Mouse (Mus musculus): ENCODE data around the gene Ccdc157. TPM values are rescaled to one million over a fixed set of nuclear protein-coding genes. Genes with fewer than 3 reads are reported as not detected.

The Ccdc157 gene
- polyA plus RNA-seq, 1 experiment = 9.6 TPM

GRCm38 (mm10) chr11:4155641-4156040, 4.5 kb downstream of the Ccdc157 start:
- no peak for DNase-seq
- Histone ChIP-seq H3K27ac (ENCODE audit: insufficient read depth, low read depth, low read length) (no peak overlapping the region), H3K4me1 (ENCODE audit: control insufficient read depth, insufficient read depth, low read length) (peaks cover 9% of the 10 kb centered on the region; the same call in 1 of the 2 replicates), H3K36me3 (ENCODE audit: control insufficient read depth, insufficient read depth, low read length) (no peaks in the 10 kb centered on the region), H3K27me3 (replicated peaks; ENCODE audit: control insufficient read depth, insufficient read depth, low read length) (no peaks in the 10 kb centered on the region), H3K4me3 (ENCODE audit: insufficient read depth, low read depth, low read length) (no peak overlapping the region)
- WGBS = 88% methylated on average over 5 of the region's 5 CpGs
- TF ChIP-seq POLR2A (IDR thresholded peaks at IDR 0.05; ENCODE audit: low read depth, low read length) (no peak), CTCF (conservative IDR thresholded peaks at IDR 0.05; ENCODE audit: insufficient read depth, insufficient read length, low read depth, low read length) (no peak)

GRCm38 (mm10) chr11:4153694-4154093, 6.4 kb downstream of the Ccdc157 start:
- H3K4me3 ChIP-seq (ENCODE audit: insufficient read depth, low read depth, low read length) = no peak overlapping the region
- no peak for TF ChIP-seq POLR2A (IDR thresholded peaks at IDR 0.05; ENCODE audit: low read depth, low read length)
- no peak for TF ChIP-seq CTCF (conservative IDR thresholded peaks at IDR 0.05; ENCODE audit: insufficient read depth, insufficient read length, low read depth, low read length)
- no peaks in the 10 kb centered on the region for H3K36me3 ChIP-seq (ENCODE audit: control insufficient read depth, insufficient read depth, low read length)
- WGBS = 93% methylated on average over 7 of the region's 7 CpGs
- DNase-seq = no peak
- no peaks in the 10 kb centered on the region for H3K4me1 ChIP-seq (ENCODE audit: control insufficient read depth, insufficient read depth, low read length)
- no peaks in the 10 kb centered on the region for H3K27me3 ChIP-seq (replicated peaks; ENCODE audit: control insufficient read depth, insufficient read depth, low read length)
- H3K27ac ChIP-seq (ENCODE audit: insufficient read depth, low read depth, low read length) = no peak overlapping the region

- H3K4me3 ChIP-seq (ENCODE audit: insufficient read depth, low read depth, low read length) = no peak overlapping the region
- WGBS = 100% methylated on average over 6 of the region's 6 CpGs
- no peak for DNase-seq
- no peak overlapping the region for H3K27ac ChIP-seq (ENCODE audit: insufficient read depth, low read depth, low read length)
- H3K4me1 ChIP-seq (ENCODE audit: control insufficient read depth, insufficient read depth, low read length) = no peaks in the 10 kb centered on the region
- TF ChIP-seq POLR2A (IDR thresholded peaks at IDR 0.05; ENCODE audit: low read depth, low read length) (no peak), CTCF (conservative IDR thresholded peaks at IDR 0.05; ENCODE audit: insufficient read depth, insufficient read length, low read depth, low read length) (no peak)
- H3K36me3 ChIP-seq (ENCODE audit: control insufficient read depth, insufficient read depth, low read length) = no peaks in the 10 kb centered on the region
- H3K27me3 ChIP-seq (replicated peaks; ENCODE audit: control insufficient read depth, insufficient read depth, low read length) = no peaks in the 10 kb centered on the region
Observed at GRCm38 (mm10) chr11:4149886-4150285, 10.2 kb downstream of the Ccdc157 start.

- peak overlapping the region; percentile 71 for H3K27ac ChIP-seq (ENCODE audit: insufficient read depth, low read depth, low read length)
- no peak for TF ChIP-seq POLR2A (IDR thresholded peaks at IDR 0.05; ENCODE audit: low read depth, low read length)
- H3K36me3 ChIP-seq (ENCODE audit: control insufficient read depth, insufficient read depth, low read length) = no peaks in the 10 kb centered on the region
- H3K27me3 ChIP-seq (replicated peaks; ENCODE audit: control insufficient read depth, insufficient read depth, low read length) = no peaks in the 10 kb centered on the region
- no peak overlapping the region for H3K4me3 ChIP-seq (ENCODE audit: insufficient read depth, low read depth, low read length)
- no peak for DNase-seq
- 57% methylated on average over 9 of the region's 9 CpGs for WGBS
- no peaks in the 10 kb centered on the region for H3K4me1 ChIP-seq (ENCODE audit: control insufficient read depth, insufficient read depth, low read length)
Observed at GRCm38 (mm10) chr11:4148536-4149156, 11.4 kb downstream of the Ccdc157 start.

GRCm38 (mm10) chr11:4148120-4148519, 12.0 kb downstream of the Ccdc157 start:
- Histone ChIP-seq H3K36me3 (ENCODE audit: control insufficient read depth, insufficient read depth, low read length) (no peaks in the 10 kb centered on the region), H3K27me3 (replicated peaks; ENCODE audit: control insufficient read depth, insufficient read depth, low read length) (no peaks in the 10 kb centered on the region), H3K4me3 (ENCODE audit: insufficient read depth, low read depth, low read length) (no peak overlapping the region), H3K27ac (ENCODE audit: insufficient read depth, low read depth, low read length) (peak overlapping the region; percentile 71), H3K4me1 (ENCODE audit: control insufficient read depth, insufficient read depth, low read length) (no peaks in the 10 kb centered on the region)
- TF ChIP-seq CTCF (conservative IDR thresholded peaks at IDR 0.05; ENCODE audit: insufficient read depth, insufficient read length, low read depth, low read length) (no peak), POLR2A (IDR thresholded peaks at IDR 0.05; ENCODE audit: low read depth, low read length) (no peak)
- DNase-seq = peak; percentile 81
- WGBS = 75% methylated on average over 5 of the region's 5 CpGs

- H3K27ac ChIP-seq (ENCODE audit: insufficient read depth, low read depth, low read length) = no peak overlapping the region
- TF ChIP-seq CTCF (conservative IDR thresholded peaks at IDR 0.05; ENCODE audit: insufficient read depth, insufficient read length, low read depth, low read length) (no peak), POLR2A (IDR thresholded peaks at IDR 0.05; ENCODE audit: low read depth, low read length) (no peak)
- 89% methylated on average over 10 of the region's 10 CpGs for WGBS
- H3K36me3 ChIP-seq (ENCODE audit: control insufficient read depth, insufficient read depth, low read length) = no peaks in the 10 kb centered on the region
- no peaks in the 10 kb centered on the region for H3K27me3 ChIP-seq (replicated peaks; ENCODE audit: control insufficient read depth, insufficient read depth, low read length)
- no peak overlapping the region for H3K4me3 ChIP-seq (ENCODE audit: insufficient read depth, low read depth, low read length)
- DNase-seq = no peak
- no peaks in the 10 kb centered on the region for H3K4me1 ChIP-seq (ENCODE audit: control insufficient read depth, insufficient read depth, low read length)
Observed at GRCm38 (mm10) chr11:4147098-4147497, 13.0 kb downstream of the Ccdc157 start.

- Histone ChIP-seq H3K4me3 (ENCODE audit: insufficient read depth, low read depth, low read length) (no peak overlapping the region), H3K4me1 (ENCODE audit: control insufficient read depth, insufficient read depth, low read length) (no peaks in the 10 kb centered on the region), H3K27ac (ENCODE audit: insufficient read depth, low read depth, low read length) (no peak overlapping the region), H3K36me3 (ENCODE audit: control insufficient read depth, insufficient read depth, low read length) (no peaks in the 10 kb centered on the region), H3K27me3 (replicated peaks; ENCODE audit: control insufficient read depth, insufficient read depth, low read length) (no peaks in the 10 kb centered on the region)
- TF ChIP-seq CTCF (conservative IDR thresholded peaks at IDR 0.05; ENCODE audit: insufficient read depth, insufficient read length, low read depth, low read length) (no peak), POLR2A (IDR thresholded peaks at IDR 0.05; ENCODE audit: low read depth, low read length) (no peak)
- WGBS = 79% methylated on average over 6 of the region's 6 CpGs
- no peak for DNase-seq
Observed at GRCm38 (mm10) chr11:4146381-4146780, 13.7 kb downstream of the Ccdc157 start.

All from kidney, adult 2 months (tissue).